Mouse (Mus musculus) heart, postnatal 25 days (tissue): ENCODE data around the gene Bfar. TPM values are rescaled to one million over a fixed set of nuclear protein-coding genes. Genes with fewer than 3 reads are reported as not detected.
"Not testable (repeated sequence)": the region's sequence is repeated elsewhere in the genome, so short reads cannot be mapped to it uniquely, and the experiment has no call there.

Source experiments
- DNase-seq: peaks from one replicate; pipeline ENCODE4 v3.0.0; 2022; ENCODE audit warnings: low spot score
- intact Hi-C: fragments of 180-260 bp; cut with DNase I; formaldehyde crosslinking; loops from one replicate; pipeline ENCODE4 v1.15.1; 2025
- total RNA-seq, 2 experiments: library from RNA; stranded (reverse); gene quantifications; 2 replicates each; pipeline ENCODE4 v1.2.3; 2021

The Bfar gene
- 10 to 100 TPM; 44.6 to 51.7 TPM for total RNA-seq

- peak; percentile 84 for DNase-seq
- intact Hi-C loops = loop anchor here (10.0 kb wide), 1 partner anchor 233 kb away; the partner anchor contains the start of genes Mpv17l and Pdxdc1
Observed at GRCm38 (mm10) chr16:13671685-13672385, at the start of gene Bfar, which contains the start of gene 3110001I22Rik. Gene Bfar (plus strand): TSS chr16:13671858. Gene 3110001I22Rik (plus strand): TSS chr16:13671929.

- no peak for DNase-seq
- intact Hi-C loops = loop anchor here (5.0 to 10.0 kb wide), 2 partner anchors 96 to 514 kb away; no protein-coding TSS in a partner anchor
Observed at GRCm38 (mm10) chr16:13628345-13628744, 43.3 kb upstream of the Bfar start.

GRCm38 (mm10) chr16:13638198-13638597 lies 33.5 kb upstream of the Bfar start:
- DNase-seq, intact Hi-C loops: not testable (repeated sequence)

GRCm38 (mm10) chr16:13639508-13639907 lies 32.1 kb upstream of the Bfar start:
- DNase-seq = no peak
- intact Hi-C loops = no loop called here

- DNase-seq = no peak
- intact Hi-C loops = no loop called here
Observed at GRCm38 (mm10) chr16:13640064-13640463, 31.6 kb upstream of the Bfar start.

GRCm38 (mm10) chr16:13644474-13644873 lies 27.2 kb upstream of the Bfar start:
- no peak for DNase-seq
- intact Hi-C loops = no loop called here

GRCm38 (mm10) chr16:13645930-13646329 lies 25.7 kb upstream of the Bfar start:
- no peak for DNase-seq
- intact Hi-C loops = no loop called here

- intact Hi-C loops = no loop called here
- DNase-seq = no peak
Observed at GRCm38 (mm10) chr16:13658886-13659285, 12.8 kb upstream of the Bfar start.

GRCm38 (mm10) chr16:13660736-13661135 lies 10.9 kb upstream of the Bfar start:
- no peak for DNase-seq
- intact Hi-C loops = no loop called here

GRCm38 (mm10) chr16:13667878-13668343 lies 3.7 kb upstream of the Bfar start, which contains the start of gene Parn:
Gene Parn (minus strand): TSS chr16:13668170.
- DNase-seq = peak; percentile 89
- intact Hi-C loops = no loop called here

- intact Hi-C loops = no loop called here
- no peak for DNase-seq
Observed at GRCm38 (mm10) chr16:13668402-13669108, 3.1 kb upstream of the Bfar start.

- intact Hi-C loops = no loop called here
Observed at GRCm38 (mm10) chr16:13669282-13669681, 2.4 kb upstream of the Bfar start.

GRCm38 (mm10) chr16:13670896-13671295 lies 762 bp upstream of the Bfar start:
- intact Hi-C loops = loop anchor here (10.0 kb wide), 1 partner anchor 234 kb away; the partner anchor contains the start of genes Mpv17l and Pdxdc1
- DNase-seq = not testable (repeated sequence)

More at GRCm38 (mm10) chr16:13669282-13669681, 2.4 kb upstream of the Bfar start:
- no peak for DNase-seq

GRCm38 (mm10) chr16:13672386-13672898 lies 784 bp downstream of the Bfar start:
- intact Hi-C loops = loop anchor here (10.0 kb wide), 1 partner anchor 232 kb away; the partner anchor contains the start of genes Mpv17l and Pdxdc1
- peak; percentile 59 for DNase-seq

- intact Hi-C loops = loop anchor here (10.0 kb wide), 1 partner anchor 232 kb away; the partner anchor contains the start of genes Mpv17l and Pdxdc1
- DNase-seq = no peak
Observed at GRCm38 (mm10) chr16:13673114-13673513, 1.5 kb downstream of the Bfar start.

GRCm38 (mm10) chr16:13674511-13674910 lies 2.9 kb downstream of the Bfar start:
- intact Hi-C loops = loop anchor here (10.0 kb wide), 1 partner anchor 230 kb away; the partner anchor contains the start of genes Mpv17l and Pdxdc1
- DNase-seq = no peak

- no peak for DNase-seq
- intact Hi-C loops = loop anchor here (10.0 kb wide), 1 partner anchor 226 kb away; the partner anchor contains the start of genes Mpv17l and Pdxdc1
Observed at GRCm38 (mm10) chr16:13678601-13679319, 7.1 kb downstream of the Bfar start.

- no peak for DNase-seq
- intact Hi-C loops = no loop called here
Observed at GRCm38 (mm10) chr16:13698998-13699397, 27.3 kb downstream of the Bfar start.

GRCm38 (mm10) chr16:13702184-13702583 lies 30.5 kb downstream of the Bfar start:
- intact Hi-C loops = no loop called here
- no peak for DNase-seq
